Mouse (Mus musculus): Measurements from ENCODE around the gene Cntn2.

GRCm38 (mm10) chr1:132468926-132469325 is 74.1 kb downstream of the Cntn2 start:
- TF ChIP-seq CTCF (IDR thresholded peaks at IDR 0.05; ENCODE audit: control insufficient read depth, insufficient read depth, low read length), result no peak
- TF ChIP-seq POLR2A (IDR thresholded peaks at IDR 0.05; ENCODE audit: borderline replicate concordance, control insufficient read depth, low read depth, low read length), result no peak

Data from bone marrow, adult 2 months (tissue).